Mouse (Mus musculus): ENCODE measurements around the gene Myoc.
"Not testable (repeated sequence)": the region's sequence is repeated elsewhere in the genome, so short reads cannot be mapped to it uniquely, and the experiment has no call there.

The Myoc gene

GRCm38 (mm10) chr1:162639051-162639750 lies at the start of gene Myoc:
TSS of gene Myoc (plus strand) at chr1:162639155.
- peak; percentile 23 to 42 for DNase-seq

- no peak for DNase-seq
Observed at GRCm38 (mm10) chr1:162589443-162589842, 49.5 kb upstream of the Myoc start.

GRCm38 (mm10) chr1:162590415-162590997 lies 48.4 kb upstream of the Myoc start:
- DNase-seq = no peak

DNA sequence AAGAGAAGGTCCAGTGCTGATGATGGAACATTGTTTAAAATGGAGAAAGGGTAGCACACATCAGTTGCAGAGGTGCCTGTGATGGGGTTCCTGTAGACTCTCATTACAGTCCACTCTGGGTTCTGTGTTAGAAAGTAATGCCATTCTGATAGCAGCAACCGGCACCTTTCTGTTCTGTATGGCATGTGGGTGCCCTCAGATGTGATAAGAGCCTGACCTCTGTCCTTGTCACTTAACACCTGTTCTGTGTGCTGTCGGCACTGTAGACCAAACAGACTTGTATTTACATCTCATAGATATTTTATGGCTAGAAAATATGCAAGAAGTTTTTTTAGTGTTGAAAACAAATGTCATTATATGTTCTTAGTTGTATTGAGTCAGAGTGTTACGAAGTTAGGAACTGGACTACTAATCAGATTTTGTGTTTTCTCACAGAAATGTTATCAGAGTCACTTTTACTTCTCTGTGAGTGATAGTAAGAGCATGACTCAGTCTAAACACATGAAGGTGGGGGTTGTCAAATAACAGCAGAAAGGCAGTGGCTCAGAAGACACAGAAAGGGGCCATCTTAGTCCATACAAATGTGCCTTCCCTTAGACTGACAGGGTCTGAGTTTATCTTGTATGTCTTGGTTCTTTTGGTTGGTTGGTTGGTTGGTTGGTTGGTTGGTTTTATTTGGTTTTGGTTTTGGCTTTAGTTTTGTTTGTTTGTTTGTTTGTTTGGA lies 41.4 kb upstream of the Myoc start:
- DNase-seq = no peak

GRCm38 (mm10) chr1:162599617-162600016 lies 39.3 kb upstream of the Myoc start:
- DNase-seq = no peak

- peak; percentile 28 to 30 for DNase-seq
Observed at GRCm38 (mm10) chr1:162601288-162601687, 37.7 kb upstream of the Myoc start.

- DNase-seq = no peak
Observed at GRCm38 (mm10) chr1:162608127-162608526, 30.8 kb upstream of the Myoc start.

GRCm38 (mm10) chr1:162609633-162610250 lies 29.2 kb upstream of the Myoc start:
- no peak for DNase-seq

GRCm38 (mm10) chr1:162611191-162611590 lies 27.8 kb upstream of the Myoc start:
- no peak for DNase-seq

DNA sequence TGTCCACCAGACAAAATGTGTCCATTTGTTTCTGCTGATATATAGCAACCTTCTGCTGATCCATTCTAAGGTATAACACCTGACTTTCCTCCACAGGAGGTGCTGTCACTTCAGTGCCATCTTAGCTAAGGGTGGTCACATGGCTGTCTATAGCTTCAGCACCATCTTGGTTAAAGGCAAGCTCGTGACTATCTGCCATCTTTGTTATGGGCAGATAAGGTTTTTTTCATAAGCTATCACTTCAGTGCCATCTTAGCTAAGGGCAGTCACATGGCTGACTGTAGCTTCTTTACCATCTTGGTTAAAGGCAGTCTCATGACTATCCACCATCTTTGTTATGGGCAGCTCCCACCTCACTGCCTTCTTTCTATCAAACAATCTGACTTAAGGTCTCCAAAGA lies 23.4 kb upstream of the Myoc start:
- peak; percentile 29 to 42 for DNase-seq

DNA sequence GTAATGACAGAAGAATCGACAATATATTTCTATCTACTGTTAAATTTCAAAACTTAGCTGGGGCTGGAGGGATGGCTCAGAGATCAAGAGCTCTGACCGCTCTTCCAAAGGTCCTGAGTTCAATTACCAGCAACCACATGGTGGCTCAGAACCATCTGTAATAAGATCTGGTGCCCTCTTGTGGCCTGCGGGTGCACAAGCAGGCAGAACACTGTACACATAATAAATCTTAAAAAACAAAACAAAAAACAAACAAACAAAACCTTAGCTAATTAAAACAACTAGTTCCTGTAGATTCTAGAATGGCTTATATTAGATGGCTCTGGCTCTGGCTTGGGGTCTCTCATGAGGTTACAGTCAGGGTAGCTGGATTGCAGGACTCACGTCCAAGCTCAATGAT lies 18.5 kb upstream of the Myoc start:
- DNase-seq = peak in 1 of 2 experiments; percentile 12

- DNase-seq = no peak
Observed at GRCm38 (mm10) chr1:162623895-162624294, 15.1 kb upstream of the Myoc start.

DNA sequence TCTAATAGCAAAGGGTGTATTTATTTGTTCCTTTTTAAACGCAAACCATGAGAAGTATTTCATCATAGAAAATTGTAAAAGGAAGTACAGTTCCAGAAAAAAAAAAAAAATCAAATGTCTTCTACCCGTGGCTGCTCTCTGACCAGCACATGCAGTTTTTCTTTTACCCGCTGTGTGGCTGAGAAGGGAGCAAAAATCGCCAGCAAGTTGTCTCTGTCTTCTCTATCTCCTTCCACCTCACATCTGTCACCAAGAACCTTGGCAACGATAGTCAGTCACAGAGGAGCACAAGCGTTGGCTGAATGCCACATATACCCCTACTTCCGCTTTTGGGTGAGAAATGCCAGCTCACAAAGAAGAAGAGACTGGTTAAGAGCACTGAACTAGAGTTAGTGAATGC lies 13.7 kb upstream of the Myoc start:
- DNase-seq = peak in 1 of 2 experiments; percentile 15

GRCm38 (mm10) chr1:162627821-162628220 lies 11.1 kb upstream of the Myoc start:
- not testable (repeated sequence) for DNase-seq

GRCm38 (mm10) chr1:162628326-162628725 lies 10.6 kb upstream of the Myoc start:
- not testable (repeated sequence) for DNase-seq

DNA sequence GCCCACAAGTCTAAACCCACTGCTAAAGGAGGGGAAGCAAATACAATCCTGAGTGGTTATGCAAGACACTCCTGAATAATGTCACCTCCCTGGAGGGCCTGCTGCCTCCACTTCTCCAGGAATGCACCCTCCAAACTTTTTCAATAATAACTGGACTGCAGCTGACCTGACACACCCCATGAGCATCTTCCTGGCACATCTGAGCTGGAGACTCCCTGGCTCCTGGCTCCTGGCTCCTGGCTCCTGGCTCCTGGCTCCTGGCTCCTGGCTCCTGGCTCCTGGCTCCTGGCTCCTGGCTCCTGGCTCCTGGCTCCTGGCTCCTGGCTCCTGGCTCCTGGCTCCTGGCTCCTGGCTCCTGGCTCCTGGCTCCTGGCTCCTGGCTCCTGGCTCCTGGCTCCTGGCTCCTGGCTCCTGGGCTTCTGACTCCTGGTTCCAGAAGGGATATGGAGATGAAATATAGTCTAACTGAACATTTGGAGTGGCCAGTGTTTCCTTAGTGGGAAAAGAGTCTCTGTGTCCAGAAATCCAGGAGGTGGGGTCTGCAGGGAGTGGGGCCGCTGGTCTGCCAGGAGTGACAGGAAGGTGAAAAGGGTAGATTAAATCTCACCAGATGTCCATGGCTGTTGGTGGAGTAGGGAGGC lies 3.5 kb upstream of the Myoc start:
- DNase-seq = peak; percentile 50 to 64

- no peak for DNase-seq
Observed at GRCm38 (mm10) chr1:162636516-162636915, 2.4 kb upstream of the Myoc start.

DNA sequence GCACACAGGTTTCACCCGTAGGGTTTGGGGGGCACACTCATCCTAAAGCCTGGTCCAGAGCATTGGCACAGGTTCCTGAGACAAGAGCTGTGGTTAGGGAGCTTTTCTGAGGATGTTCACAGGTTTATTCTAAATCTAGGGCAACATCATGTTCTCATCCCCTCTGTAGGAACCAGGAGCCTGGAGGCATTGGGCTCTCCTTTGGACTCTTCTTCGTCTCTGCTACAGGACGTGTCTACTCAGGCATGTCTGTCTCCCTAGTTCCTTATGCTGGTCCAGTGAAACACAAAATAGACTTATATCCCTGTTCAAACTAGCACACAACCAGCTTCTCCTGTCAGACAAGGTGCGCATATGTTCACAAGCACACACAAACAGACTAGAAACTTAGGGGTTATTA lies 420 bp upstream of the Myoc start:
- DNase-seq = no peak

GRCm38 (mm10) chr1:162639861-162640260 lies 906 bp downstream of the Myoc start:
- peak; percentile 70 to 72 for DNase-seq

GRCm38 (mm10) chr1:162642591-162642990 lies 3.6 kb downstream of the Myoc start:
- DNase-seq = peak; percentile 71 to 75

DNA sequence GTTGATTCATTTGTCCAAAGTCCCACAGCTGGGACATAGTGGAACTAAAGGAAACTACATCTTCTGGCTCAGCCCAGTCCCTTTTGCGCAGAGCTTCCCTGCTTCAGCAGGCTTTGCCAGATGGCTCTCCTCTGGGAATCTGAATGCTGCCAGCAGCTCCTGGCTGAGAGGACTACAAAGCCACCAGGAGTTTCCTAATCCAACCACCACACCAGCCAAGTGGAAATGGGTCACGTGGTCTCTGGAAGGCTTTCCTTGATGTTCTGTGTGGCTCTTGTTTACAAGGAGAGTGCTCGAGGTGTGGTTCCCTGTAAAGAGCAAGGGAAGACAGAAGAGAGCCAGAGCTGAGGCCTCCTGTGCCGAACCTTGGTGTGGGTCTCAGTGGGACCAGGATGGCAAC lies 4.8 kb downstream of the Myoc start:
- DNase-seq = peak; percentile 92 to 96

- DNase-seq = peak; percentile 61 to 64
Observed at GRCm38 (mm10) chr1:162646083-162646686, 7.2 kb downstream of the Myoc start.
